Mouse (Mus musculus) ovary, adult 18-20 months (tissue): ENCODE data around the gene Actg1.
A peak's percentile ranks its signal among the peaks of the same experiment; 100 is the strongest.

Source experiments
- DNase-seq: peaks from one replicate; pipeline ENCODE4 v3.0.0; 2022; ENCODE audit warnings: low spot score, mixed read lengths

Actg1 gene

GRCm38 (mm10) chr11:120347791-120348683 lies at the start of gene Actg1:
Gene Actg1 (minus strand): TSS chr11:120348542.
- DNase-seq: peak; percentile 81

GRCm38 (mm10) chr11:120397602-120398001 lies 49.3 kb upstream of the Actg1 start:
- DNase-seq: no peak

- no peak for DNase-seq
Observed at GRCm38 (mm10) chr11:120395661-120396060, 47.3 kb upstream of the Actg1 start.

GRCm38 (mm10) chr11:120388580-120388979 lies 40.2 kb upstream of the Actg1 start:
- DNase-seq: no peak

GRCm38 (mm10) chr11:120387157-120387556 lies 38.8 kb upstream of the Actg1 start:
- peak; percentile 43 for DNase-seq

DNA sequence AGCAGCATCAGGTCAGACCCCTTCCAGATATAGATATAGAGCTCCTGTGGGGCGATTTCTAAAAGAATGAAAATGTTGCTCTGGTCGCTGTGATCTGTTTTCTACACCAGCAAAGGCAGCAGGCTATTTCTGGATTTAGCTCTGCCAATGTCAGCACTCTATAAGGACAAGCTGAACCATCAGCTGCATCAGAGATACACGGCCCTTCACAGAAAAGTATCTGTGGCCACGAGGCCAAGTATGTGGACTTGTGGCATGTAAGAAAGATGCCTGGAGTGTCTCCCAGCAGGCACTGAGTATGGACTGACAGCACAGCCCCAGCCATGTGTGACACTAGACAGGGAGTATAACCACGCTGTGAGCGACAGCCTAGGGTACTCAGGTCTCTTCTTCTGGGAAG lies 38.3 kb upstream of the Actg1 start:
- no peak for DNase-seq

GRCm38 (mm10) chr11:120382509-120382908 lies 34.2 kb upstream of the Actg1 start:
- no peak for DNase-seq

- DNase-seq: no peak
Observed at GRCm38 (mm10) chr11:120381157-120381556, 32.8 kb upstream of the Actg1 start.

DNA sequence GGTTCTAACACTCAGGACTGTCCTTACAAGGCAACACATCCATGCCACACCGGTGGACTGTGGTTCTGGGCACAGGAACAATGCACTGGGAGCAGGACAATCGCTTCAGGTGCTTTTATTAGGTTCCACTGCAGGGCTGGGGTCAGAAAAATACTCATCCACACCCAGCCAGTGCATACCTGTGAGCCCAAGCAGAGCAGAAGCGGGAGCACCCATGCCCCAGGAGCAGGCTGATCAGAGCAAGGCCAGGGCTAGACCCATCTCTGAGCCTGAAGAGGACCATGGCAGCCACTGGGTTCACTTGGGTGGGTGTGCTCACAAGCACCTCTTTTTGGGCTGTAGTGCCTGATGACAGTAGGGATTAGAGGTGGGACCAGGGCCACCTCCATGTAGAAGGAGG lies 31.9 kb upstream of the Actg1 start:
- DNase-seq: no peak

GRCm38 (mm10) chr11:120378611-120379540 lies 30.5 kb upstream of the Actg1 start, which contains the start of gene Faap100:
Gene Faap100 (minus strand): TSS chr11:120378764.
- DNase-seq: peak; percentile 86

- no peak for DNase-seq
Observed at GRCm38 (mm10) chr11:120378031-120378610, 29.8 kb upstream of the Actg1 start.

GRCm38 (mm10) chr11:120377337-120377736 lies 29.0 kb upstream of the Actg1 start:
- DNase-seq: no peak

- no peak for DNase-seq
Observed at GRCm38 (mm10) chr11:120376302-120377160, 28.2 kb upstream of the Actg1 start.

GRCm38 (mm10) chr11:120375324-120375723 lies 27.0 kb upstream of the Actg1 start:
- no peak for DNase-seq

DNA sequence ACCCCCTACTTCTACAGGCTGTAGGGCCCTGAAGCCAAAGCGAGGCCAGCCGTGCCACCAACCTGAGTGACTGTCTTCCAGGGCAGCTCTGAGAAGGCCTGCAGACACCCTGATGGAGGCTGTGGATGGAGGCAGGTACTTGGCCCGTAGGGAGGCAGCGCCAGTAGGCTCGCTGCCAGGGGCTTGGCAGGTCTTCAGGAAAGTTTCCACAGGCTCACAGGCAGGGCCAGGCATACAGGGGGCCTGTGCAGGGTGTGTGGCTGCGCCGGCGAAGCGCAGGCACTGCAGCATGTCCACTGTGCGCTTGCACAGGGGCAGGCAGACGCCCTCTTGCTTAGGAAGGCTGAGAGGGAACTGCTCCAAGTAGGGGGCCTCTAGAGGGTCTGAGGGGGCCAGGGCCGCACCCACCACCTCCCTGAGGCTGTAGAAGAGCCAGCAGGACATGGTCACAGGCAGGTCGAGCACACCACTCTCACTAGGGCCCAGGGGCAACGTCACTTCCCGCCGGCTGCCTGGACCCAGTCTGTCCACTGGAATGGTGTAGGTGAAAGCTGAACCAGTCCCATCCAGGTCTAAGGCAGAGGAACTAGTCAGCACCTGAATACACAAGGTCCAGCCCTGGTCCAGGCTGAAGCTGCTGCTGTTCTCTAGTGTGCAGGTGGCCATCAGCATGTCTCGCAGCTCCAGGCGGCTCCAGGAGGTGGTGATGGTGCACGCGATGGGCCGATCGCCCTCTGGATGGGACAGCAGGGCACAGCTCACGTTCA lies 25.7 kb upstream of the Actg1 start:
- no peak for DNase-seq

DNA sequence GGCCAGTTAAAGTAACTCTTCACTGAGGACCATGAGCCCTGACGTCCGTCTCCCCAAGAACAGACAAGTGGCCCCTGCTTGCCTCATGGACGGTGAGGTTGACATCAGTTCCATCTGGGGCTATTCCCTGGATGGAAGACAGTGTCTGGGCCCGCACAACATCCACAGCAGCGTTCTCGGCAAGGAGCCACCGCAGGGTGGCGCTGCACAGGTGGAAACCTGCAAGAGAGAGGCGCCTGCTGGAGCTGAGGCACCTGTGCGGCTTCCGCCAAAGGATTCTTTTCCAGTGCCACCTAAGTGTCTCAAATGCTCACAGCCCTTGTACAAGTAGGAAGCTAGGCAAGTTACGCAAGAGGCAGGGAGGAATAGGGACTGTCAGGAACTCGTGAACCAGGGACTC lies 24.7 kb upstream of the Actg1 start:
- DNase-seq: no peak

GRCm38 (mm10) chr11:120369656-120370055 lies 21.3 kb upstream of the Actg1 start:
- DNase-seq: no peak

- DNase-seq: no peak
Observed at GRCm38 (mm10) chr11:120366443-120367027, 18.2 kb upstream of the Actg1 start.

GRCm38 (mm10) chr11:120362891-120363290 lies 14.5 kb upstream of the Actg1 start:
- DNase-seq: no peak

DNA sequence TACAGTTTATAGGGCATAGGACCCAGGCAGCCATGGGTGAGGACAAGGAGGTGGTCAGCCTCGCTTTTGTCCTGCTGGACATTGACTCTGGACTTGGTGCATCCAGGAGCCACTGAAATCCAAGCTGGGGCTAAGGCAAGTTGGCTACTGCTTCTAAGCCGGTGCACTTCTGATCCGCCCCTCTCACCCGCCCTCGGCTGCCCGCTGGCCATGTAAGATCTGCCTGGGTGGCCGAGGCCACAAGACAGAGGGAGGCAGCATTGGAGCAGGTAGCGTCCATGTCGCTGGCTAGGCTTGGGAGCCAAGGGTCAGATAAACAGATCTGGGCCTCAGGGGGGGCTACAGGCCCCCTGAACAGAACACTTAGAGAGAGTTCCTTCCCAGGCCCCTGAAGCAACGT lies 13.0 kb upstream of the Actg1 start, which contains the start of gene Fscn2:
Fscn2 (plus strand) TSS at position 240 of the 400 bp plus-strand sequence.
- DNase-seq: no peak
